Mouse (Mus musculus) liver, adult 2 months (tissue): ENCODE measurements around the gene Rpl4. TPM values are rescaled to one million over a fixed set of nuclear protein-coding genes. Genes with fewer than 3 reads are reported as not detected.
A peak's percentile ranks its signal among the peaks of the same experiment; 100 is the strongest.
"Not testable (repeated sequence)": the region's sequence is repeated elsewhere in the genome, so short reads cannot be mapped to it uniquely, and the experiment has no call there.

Experiments used
- DNase-seq: peaks from one replicate; pipeline ENCODE4 v3.0.0-alpha.2; 2011; ENCODE audit warnings: low read depth, low spot score; ENCODE audit errors: extremely low read depth
- H3K27ac ChIP-seq: fragments of 200-500 bp; replicated peaks from 2 replicates; pipeline ENCODE4 v1.5.1; 2012; ENCODE audit warnings: low read depth, mild to moderate bottlenecking, control low read depth, inconsistent platforms, low read length; ENCODE audit not compliant: insufficient read depth
- H3K27me3 ChIP-seq: fragments of 200-500 bp; 2 replicates; pipeline ENCODE4 v1.6.1; 2012; ENCODE audit warnings: mild to moderate bottlenecking, moderate library complexity, low read length, inconsistent platforms; ENCODE audit not compliant: control insufficient read depth, insufficient read depth
- H3K36me3 ChIP-seq: fragments of 200-500 bp; 2 replicates; pipeline ENCODE4 v1.6.1; 2012; ENCODE audit warnings: low read length, inconsistent platforms; ENCODE audit not compliant: control insufficient read depth, insufficient read depth
- H3K4me1 ChIP-seq: fragments of 200-500 bp; 2 replicates; pipeline ENCODE4 v1.6.1; 2011; ENCODE audit warnings: low read length; ENCODE audit not compliant: control insufficient read depth, insufficient read depth
- H3K4me3 ChIP-seq: fragments of 200-500 bp; 2 replicates; pipeline ENCODE4 v1.5.1; 2011; ENCODE audit warnings: low read depth, mild to moderate bottlenecking, control low read depth, low read length, moderate library complexity; ENCODE audit not compliant: insufficient read depth
- H3K79me2 ChIP-seq: fragments of 200-500 bp; 2 replicates; pipeline ENCODE4 v1.6.1; 2012; ENCODE audit warnings: inconsistent platforms, mild to moderate bottlenecking, low read length, moderate library complexity; ENCODE audit not compliant: control insufficient read depth, insufficient read depth
- H3K9ac ChIP-seq: fragments of 200-500 bp; 2 replicates; pipeline ENCODE4 v1.6.1; 2012; ENCODE audit warnings: low read depth, mild to moderate bottlenecking, control low read depth, inconsistent platforms, low read length
- CTCF ChIP-seq: fragments of 200-500 bp; IDR thresholded peaks from 2 replicates; pipeline ENCODE4 v1.5.1; 2011; ENCODE audit warnings: low read depth, low read length, control low read depth
- POLR2A ChIP-seq: fragments of 200-500 bp; IDR thresholded peaks from 2 replicates; pipeline ENCODE4 v1.6.1; 2011; ENCODE audit warnings: low read length, control low read depth; ENCODE audit not compliant: insufficient read depth; ENCODE audit errors: extremely low read depth
- WGBS: fragments of 180-500 bp; shearing (Covaris S2); methylation state at CpG from one replicate; pipeline ENCODE4 v1.1.7; 2018; 5-methylcytosine and 5-hydroxymethylcytosine counted together
- polyA plus RNA-seq: library from polyadenylated mRNA; depleted of rRNA; stranded (reverse); fragments of >200 nt; gene quantifications from 2 replicates; pipeline ENCODE4 v1.2.3, GENCODE M21; 2012
- total RNA-seq: library from RNA; depleted of rRNA; stranded (reverse); fragments of >200 nt; gene quantifications from 2 replicates; pipeline ENCODE4 v1.2.3, GENCODE M21; 2014

Gene Rpl4
- total and polyA plus RNA-seq, 2 experiments: 250 to 401 TPM

DNA sequence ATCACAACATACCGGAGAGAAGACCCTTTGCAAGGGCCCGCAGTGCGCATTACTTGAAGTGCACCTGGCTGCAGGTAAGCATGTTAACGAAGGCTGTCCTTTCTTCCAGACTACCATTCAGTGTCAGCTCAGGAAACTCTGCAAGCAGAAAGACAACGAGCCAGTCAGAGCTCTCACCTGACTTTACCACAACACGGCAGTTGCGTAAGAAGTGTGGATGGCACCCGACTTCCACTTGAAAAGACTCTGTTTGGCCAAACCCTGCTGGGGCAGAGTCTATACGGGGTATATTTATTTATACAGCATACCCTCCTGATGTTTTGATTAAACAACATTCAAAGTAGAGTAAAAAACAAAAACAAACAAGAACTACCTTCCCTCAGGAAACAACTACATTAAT lies 33.3 kb upstream of the Rpl4 start:
- Histone ChIP-seq H3K27ac (no peak overlapping the region), H3K79me2 (no peaks in the 10 kb centered on the region), H3K27me3 (no peaks in the 10 kb centered on the region), H3K9ac (no peak overlapping the region), H3K36me3 (no peaks in the 10 kb centered on the region), H3K4me1 (no peaks in the 10 kb centered on the region), H3K4me3 (no peak overlapping the region)
- 61% methylated on average over 9 of the region's 9 CpGs for WGBS
- DNase-seq: peak; percentile 31
- no peak for TF ChIP-seq CTCF
- TF ChIP-seq POLR2A: no peak

DNA sequence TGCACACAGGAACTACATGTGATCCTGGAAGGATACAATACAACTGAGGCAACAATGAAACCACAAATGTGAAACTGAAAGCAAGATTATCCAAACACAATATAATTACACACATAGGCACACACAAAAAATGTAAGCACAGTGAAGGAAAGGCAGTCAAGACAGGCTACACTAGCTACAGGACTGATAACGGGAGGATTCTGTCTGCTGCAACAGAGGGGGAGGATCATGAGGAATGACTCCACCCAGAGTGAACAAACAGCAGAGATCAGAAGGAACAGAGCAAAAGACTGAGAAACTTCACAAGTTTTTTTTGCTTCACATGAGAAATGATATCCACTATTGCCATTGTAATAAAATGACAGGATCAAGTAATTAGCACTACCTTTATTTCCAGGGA lies 16.5 kb upstream of the Rpl4 start:
- no peak for DNase-seq
- no peaks in the 10 kb centered on the region for H3K4me1 ChIP-seq
- no peak for TF ChIP-seq CTCF
- no peak for TF ChIP-seq POLR2A
- no peaks in the 10 kb centered on the region for H3K27me3 ChIP-seq
- no peak overlapping the region for H3K4me3 ChIP-seq
- H3K27ac ChIP-seq: no peak overlapping the region
- WGBS: 74% methylated on average over 1 of the region's 1 CpGs
- no peaks in the 10 kb centered on the region for H3K79me2 ChIP-seq
- no peaks in the 10 kb centered on the region for H3K36me3 ChIP-seq
- no peak overlapping the region for H3K9ac ChIP-seq

DNA sequence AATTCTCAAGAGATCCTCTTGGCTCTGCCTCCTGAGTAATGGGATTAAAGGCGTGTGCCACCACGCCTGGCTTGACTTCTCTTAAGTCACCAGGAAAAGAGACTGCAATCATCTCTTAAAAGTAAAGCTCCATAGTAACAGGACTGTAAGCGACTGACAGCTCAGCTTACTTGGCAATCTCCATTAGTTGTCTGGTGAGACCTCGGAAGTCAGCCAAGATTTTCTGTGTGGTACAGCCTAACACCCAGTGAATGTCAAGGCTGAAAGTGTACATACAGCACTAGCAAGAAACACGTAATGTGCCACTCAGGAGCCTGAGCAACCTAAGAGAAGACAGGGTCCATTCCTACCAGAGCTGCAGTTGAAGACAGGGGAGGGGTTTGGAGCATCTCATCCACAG lies 12.7 kb upstream of the Rpl4 start:
- no peak for TF ChIP-seq POLR2A
- TF ChIP-seq CTCF: no peak
- Histone ChIP-seq H3K4me3 (no peak overlapping the region), H3K36me3 (no peaks in the 10 kb centered on the region), H3K27me3 (no peaks in the 10 kb centered on the region), H3K79me2 (no peaks in the 10 kb centered on the region), H3K27ac (no peak overlapping the region), H3K9ac (no peak overlapping the region), H3K4me1 (no peaks in the 10 kb centered on the region)
- DNase-seq: no peak
- 97% methylated on average over 5 of the region's 5 CpGs for WGBS

DNA sequence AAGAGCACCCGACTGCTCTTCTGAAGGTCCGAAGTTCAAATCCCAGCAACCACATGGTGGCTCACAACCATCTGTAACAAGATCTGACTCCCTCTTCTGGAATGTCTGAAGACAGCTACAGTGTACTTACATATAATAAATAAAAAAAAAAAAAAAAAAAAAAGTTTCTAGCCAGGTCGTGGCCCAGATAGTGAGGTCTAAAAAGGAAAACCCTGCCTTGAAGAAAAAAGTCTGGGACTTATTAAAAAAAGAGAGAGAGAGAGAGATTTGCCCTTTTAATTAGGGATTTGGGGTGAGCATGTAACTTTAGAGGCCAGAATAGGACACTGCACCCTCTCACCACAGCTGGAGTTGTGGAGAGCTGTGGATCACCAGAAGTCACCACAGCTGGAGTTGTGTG lies 3.2 kb upstream of the Rpl4 start:
- H3K27me3 ChIP-seq, H3K36me3 ChIP-seq, H3K4me3 ChIP-seq, H3K27ac ChIP-seq, H3K79me2 ChIP-seq, H3K4me1 ChIP-seq, H3K9ac ChIP-seq, DNase-seq: not testable (repeated sequence)
- WGBS: 74% methylated on average over 3 of the region's 3 CpGs

DNA sequence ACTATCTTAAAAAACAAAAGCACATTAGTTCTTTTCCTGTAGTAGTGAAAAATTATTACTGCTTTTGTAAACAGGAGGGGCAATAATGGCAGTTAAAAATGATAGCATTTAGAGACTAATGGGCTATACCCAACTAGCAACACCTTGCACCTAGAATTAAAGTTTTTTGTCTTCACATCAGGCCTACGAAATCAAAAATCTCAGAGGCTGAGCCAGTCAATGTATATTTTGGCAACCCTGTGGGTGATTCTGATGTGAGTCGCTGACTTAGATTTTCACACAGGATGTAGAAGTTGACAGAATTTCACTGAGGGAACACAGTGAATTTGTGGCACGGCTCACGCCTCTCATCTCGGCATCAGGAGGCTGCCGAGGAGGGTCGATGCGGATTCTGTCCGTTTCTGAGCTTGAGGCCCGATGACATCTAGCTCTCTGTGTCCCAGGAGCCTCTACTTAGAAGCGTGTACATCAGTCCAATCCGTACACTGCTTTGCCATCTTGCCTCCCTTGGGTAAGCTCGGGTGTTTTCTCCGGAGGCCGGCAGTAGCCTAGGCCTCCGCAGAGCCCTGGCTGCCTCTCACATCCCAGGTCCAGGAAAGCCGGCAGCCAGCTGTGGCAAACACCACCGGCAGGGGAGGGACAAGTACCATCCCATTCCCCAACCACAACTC lies 895 bp upstream of the Rpl4 start:
- Histone ChIP-seq H3K4me1 (peaks cover 6% of the 10 kb centered on the region), H3K4me3 (peak overlapping the region; percentile 67), H3K27ac (no peak overlapping the region), H3K27me3 (no peaks in the 10 kb centered on the region), H3K9ac (peak overlapping the region; percentile 73), H3K36me3 (peaks cover 24% of the 10 kb centered on the region), H3K79me2 (no peaks in the 10 kb centered on the region; the same call in 1 of the 2 replicates)
- DNase-seq: no peak
- TF ChIP-seq POLR2A: no peak
- WGBS: 6% methylated on average over 18 of the region's 18 CpGs

DNA sequence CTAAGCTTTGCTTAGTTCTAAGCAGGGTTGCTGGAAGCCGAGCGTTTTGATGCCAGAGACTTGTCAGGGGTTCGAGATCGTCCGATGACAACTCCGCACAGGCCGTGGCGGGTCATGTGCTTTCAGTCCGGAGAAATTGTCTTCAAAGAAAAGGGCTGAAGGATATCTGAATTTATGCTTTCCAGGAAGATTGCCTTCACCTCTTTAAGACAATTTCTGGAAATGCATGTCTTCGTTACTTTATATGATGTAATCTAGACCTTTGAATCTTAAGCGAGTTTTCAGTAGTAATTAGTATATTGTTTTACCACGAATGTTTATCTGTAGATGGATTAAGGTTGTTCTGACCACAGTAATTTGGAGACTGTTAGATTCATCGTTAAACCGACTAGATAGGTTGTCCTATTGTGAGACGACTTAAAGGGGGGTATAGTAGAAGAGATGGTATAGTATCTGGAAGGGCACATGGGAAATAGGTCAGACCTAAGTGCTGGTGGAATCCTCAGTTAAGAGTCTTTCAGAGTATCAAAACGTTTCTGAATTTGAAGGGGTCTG lies 568 bp downstream of the Rpl4 start:
- H3K36me3 ChIP-seq: peaks cover 35% of the 10 kb centered on the region
- H3K27me3 ChIP-seq: no peaks in the 10 kb centered on the region
- H3K27ac ChIP-seq: peak overlapping the region; percentile 72
- peak overlapping the region; percentile 67 for H3K4me3 ChIP-seq
- no peak for TF ChIP-seq POLR2A
- TF ChIP-seq CTCF: no peak
- DNase-seq: no peak
- H3K79me2 ChIP-seq: no peaks in the 10 kb centered on the region; the same call in 1 of the 2 replicates
- H3K9ac ChIP-seq: peak overlapping the region; percentile 79
- peaks cover 6% of the 10 kb centered on the region for H3K4me1 ChIP-seq
- 1% methylated on average over 16 of the region's 16 CpGs for WGBS
